Mouse (Mus musculus): ENCODE measurements around the gene Zfp771.

Zfp771 gene

GRCm38 (mm10) chr7:127243870-127244657 is at the start of gene Zfp771:
TSS of gene Zfp771 (plus strand) at chr7:127244274.
- peak; percentile 94 for DNase-seq

- peak; percentile 34 for DNase-seq
These were observed 49.4 kb upstream of the Zfp771 start for GRCm38 (mm10) chr7:127194633-127195029.

GRCm38 (mm10) chr7:127195544-127196295 is 48.4 kb upstream of the Zfp771 start, which contains the start of gene Cd2bp2:
TSS of gene Cd2bp2 (minus strand) at chr7:127196050.
- DNase-seq: peak; percentile 94

- DNase-seq: peak; percentile 28
These were observed 47.6 kb upstream of the Zfp771 start for GRCm38 (mm10) chr7:127196484-127196883.

GRCm38 (mm10) chr7:127206606-127207005 is 37.5 kb upstream of the Zfp771 start:
- no peak for DNase-seq

GRCm38 (mm10) chr7:127207374-127208294 is 36.4 kb upstream of the Zfp771 start:
- peak; percentile 32 for DNase-seq

- no peak for DNase-seq
These were observed 35.9 kb upstream of the Zfp771 start, which contains the start of gene Tbc1d10b for GRCm38 (mm10) chr7:127208295-127208552. TSS of gene Tbc1d10b (minus strand) at chr7:127208468.

- DNase-seq: peak; percentile 91
These were observed 35.3 kb upstream of the Zfp771 start, which contains the start of gene Mylpf for GRCm38 (mm10) chr7:127208553-127209438. TSS of gene Mylpf (plus strand) at chr7:127208890.

- no peak for DNase-seq
These were observed 34.2 kb upstream of the Zfp771 start for GRCm38 (mm10) chr7:127209851-127210250.

- no peak for DNase-seq
These were observed 33.8 kb upstream of the Zfp771 start for GRCm38 (mm10) chr7:127210266-127210665.

GRCm38 (mm10) chr7:127211014-127211745 is 32.9 kb upstream of the Zfp771 start:
- no peak for DNase-seq

- no peak for DNase-seq
These were observed 31.4 kb upstream of the Zfp771 start for GRCm38 (mm10) chr7:127212432-127213250.

GRCm38 (mm10) chr7:127213485-127213884 is 30.6 kb upstream of the Zfp771 start:
- DNase-seq: no peak

GRCm38 (mm10) chr7:127213930-127214329 is 30.1 kb upstream of the Zfp771 start:
- DNase-seq: no peak

GRCm38 (mm10) chr7:127214521-127214920 is 29.6 kb upstream of the Zfp771 start:
- DNase-seq: no peak

GRCm38 (mm10) chr7:127214981-127215871 is 28.8 kb upstream of the Zfp771 start:
- no peak for DNase-seq

- no peak for DNase-seq
These were observed 27.8 kb upstream of the Zfp771 start for GRCm38 (mm10) chr7:127216307-127216706.

GRCm38 (mm10) chr7:127217475-127217874 is 26.6 kb upstream of the Zfp771 start:
- no peak for DNase-seq

All from cerebellum, adult 11 months (tissue).